Comparison of ENCODE assay signal across 29 mouse cellular contexts in genomic region chr1:77472566-77472965, GRCm38 (mm10).
"Had no signal": no experiment of that assay in that cellular context is flagged by ENCODE, and none has a peak within 500 bp of the region (broad histone marks: within the 10 kb centered on the region; RNA-seq: fewer than 3 reads in every experiment).

No protein-coding gene starts in this region.

- H3K4me2 ChIP-seq: heart, embryonic 11.5 days; heart, embryonic 13.5 days; heart, embryonic 15.5 days; hindbrain, embryonic 12.5 days; hindbrain, embryonic 14.5 days; intestine, embryonic 15.5 days; limb, embryonic 12.5 days; liver, embryonic 11.5 days; liver, embryonic 13.5 days; liver, embryonic 15.5 days had no signal

- H3K4me3 ChIP-seq: gastrocnemius, adult 2 months; heart, adult 2 months; heart, embryonic 13.5 days; heart, embryonic 15.5 days; hindbrain, embryonic 10.5 days; hindbrain, embryonic 12.5 days; intestine, embryonic 15.5 days; layer of hippocampus, adult 2 months; left cerebral cortex, adult 2 months; limb, embryonic 10.5 days; limb, embryonic 12.5 days; liver, embryonic 13.5 days; liver, embryonic 15.5 days had no signal

- H3K36me3 ChIP-seq: heart, embryonic 13.5 days; heart, embryonic 15.5 days; hindbrain, embryonic 12.5 days; intestine, embryonic 15.5 days; liver, embryonic 13.5 days; liver, embryonic 15.5 days had no signal

- H3K9me3 ChIP-seq: heart, embryonic 13.5 days; heart, embryonic 15.5 days; hindbrain, embryonic 10.5 days; hindbrain, embryonic 12.5 days; intestine, embryonic 15.5 days; limb, embryonic 10.5 days; limb, embryonic 12.5 days; liver, embryonic 13.5 days; liver, embryonic 15.5 days had no signal

- H3K27me3 ChIP-seq: heart, embryonic 13.5 days; heart, embryonic 15.5 days; hindbrain, embryonic 12.5 days; intestine, embryonic 15.5 days; limb, embryonic 12.5 days; liver, embryonic 13.5 days; liver, embryonic 15.5 days had no signal

- H3K27ac ChIP-seq: gastrocnemius, adult 2 months; heart, adult 2 months; heart, embryonic 13.5 days; heart, embryonic 15.5 days; hindbrain, embryonic 10.5 days; hindbrain, embryonic 12.5 days; hindbrain, embryonic 14.5 days; intestine, embryonic 15.5 days; left cerebral cortex, adult 2 months; limb, embryonic 10.5 days; limb, embryonic 12.5 days; liver, embryonic 13.5 days; liver, embryonic 15.5 days had no signal

- ATAC-seq: hindbrain, embryonic 16.5 days; inflammation-experienced regulatory T-cells, adult 6 months; intestine, embryonic 15.5 days; intestine, postnatal 0 days had no signal

- DNase-seq: gastrocnemius, adult 2 months; gastrocnemius, postnatal 14 days; gastrocnemius, postnatal 36 days; heart, adult 2 months; heart, postnatal 14 days; heart, postnatal 4 days; kidney, adult 18-20 months; kidney, adult 8-10 months; kidney, postnatal 10 days; kidney, postnatal 25 days; kidney, postnatal 4 days; liver; liver, embryonic 13.5 days had no signal

- H3K4me1 ChIP-seq: heart, embryonic 15.5 days; liver, embryonic 15.5 days had no signal

- H3K9ac ChIP-seq: heart, embryonic 13.5 days; heart, embryonic 15.5 days; hindbrain, embryonic 12.5 days; hindbrain, embryonic 14.5 days; intestine, embryonic 15.5 days; limb, embryonic 12.5 days; liver, embryonic 13.5 days; liver, embryonic 15.5 days had no signal
